Mouse (Mus musculus) limb, embryonic 11.5 days (tissue): ENCODE measurements around the gene Nim1k. TPM values are rescaled to one million over a fixed set of nuclear protein-coding genes. Genes with fewer than 3 reads are reported as not detected.

Experiments used
- polyA plus RNA-seq: library from polyadenylated mRNA; unstranded; fragments of >200 nt; fragmentation: Nextera tagmentation; extraction: Ambion mirVana; gene quantifications from 2 replicates; pipeline ENCODE4 v1.2.1, GENCODE M21; 2014

The Nim1k gene
- polyA plus RNA-seq, 1 experiment from 2014 or later: 2.0 TPM

Other genes with a start within 250 kb of the Nim1k start
- gene Ccl28, start 132.1 kb downstream of the Nim1k start, polyA plus RNA-seq: 0.12 and 0.13 TPM in 2 replicates
- gene Hmgcs1, start 65.5 kb downstream of the Nim1k start, polyA plus RNA-seq: 212 and 221 TPM in 2 replicates
- gene Zfp131, start 35.0 kb upstream of the Nim1k start, polyA plus RNA-seq: 44.4 and 47.9 TPM in 2 replicates
- gene AF067063, start 74.3 kb upstream of the Nim1k start, polyA plus RNA-seq: not detected in 2 replicates
- not detected in 2 replicates for gene D13Ertd608e, start 80.1 kb upstream of the Nim1k start, polyA plus RNA-seq
- not detected in 2 replicates for gene Tcstv1, start 138.9 kb upstream of the Nim1k start, polyA plus RNA-seq
- gene Gm21761, start 173.4 kb upstream of the Nim1k start, polyA plus RNA-seq: not detected in 2 replicates
- not detected in 2 replicates for gene B020031M17Rik, start 194.9 kb upstream of the Nim1k start, polyA plus RNA-seq